Comparison of ENCODE assay signal across 11 mouse cellular contexts in genomic region chr9:64455910-64456309, GRCm38 (mm10).
A peak's percentile ranks its signal among the peaks of the same experiment; 100 is the strongest.
DNase-seq lines count a peak whose midpoint lies in the region; ATAC-seq and TF ChIP-seq lines count a peak whose summit lies in the region.
"Had no signal": no experiment of that assay in that cellular context is flagged by ENCODE, and none has a peak within 500 bp of the region (broad histone marks: within the 10 kb centered on the region; RNA-seq: fewer than 3 reads in every experiment).

No protein-coding gene starts in this region.

- peak overlapping the region; percentile 19; the same call in 1 of the 2 replicates for H3K4me2 ChIP-seq in forebrain, embryonic 12.5 days
- no peak overlapping the region for H3K4me2 ChIP-seq in forebrain, embryonic 16.5 days (ENCODE audit: low read length)
- 0 out of 2 replicates have a peak overlapping the region, but pooled peaks have one; percentile 13 for H3K4me2 ChIP-seq in lung, embryonic 14.5 days
- peak overlapping the region; percentile 47 for H3K4me2 ChIP-seq in limb, embryonic 13.5 days (replicated peaks)

- DNase-seq in lung, embryonic 14.5 days: no peak
- DNase-seq in lung, postnatal 4 days: no peak
- DNase-seq in testis, postnatal 14 days (ENCODE audit: low spot score): no peak
- no peak for DNase-seq in left cerebral cortex, adult 18-20 months (ENCODE audit: low spot score in 2 of 2)
- DNase-seq: cerebellum, postnatal 36 days had no signal

- no peak overlapping the region for H3K4me3 ChIP-seq in forebrain, embryonic 12.5 days (replicated peaks)
- no peak overlapping the region for H3K4me3 ChIP-seq in forebrain, embryonic 16.5 days (replicated peaks; ENCODE audit: low read length)
- no peak overlapping the region for H3K4me3 ChIP-seq in lung, embryonic 14.5 days (ENCODE audit: low read depth, low read length)
- H3K4me3 ChIP-seq in limb, embryonic 13.5 days: no peak overlapping the region

- TF ChIP-seq CTCF in lung, embryonic 14.5 days (IDR thresholded peaks at IDR 0.05; ENCODE audit: low read depth): no peak

- no peaks in the 10 kb centered on the region for H3K36me3 ChIP-seq in forebrain, embryonic 12.5 days (replicated peaks)
- H3K36me3 ChIP-seq in forebrain, embryonic 16.5 days (ENCODE audit: control insufficient read depth, insufficient read depth): no peaks in the 10 kb centered on the region
- no peaks in the 10 kb centered on the region for H3K36me3 ChIP-seq in lung, embryonic 14.5 days (ENCODE audit: insufficient read depth)
- H3K36me3 ChIP-seq in limb, embryonic 13.5 days: no peaks in the 10 kb centered on the region

- peaks cover 13% of the 10 kb centered on the region for H3K4me1 ChIP-seq in forebrain, embryonic 12.5 days
- peaks cover 9% of the 10 kb centered on the region for H3K4me1 ChIP-seq in forebrain, embryonic 16.5 days (replicated peaks; ENCODE audit: control insufficient read depth, insufficient read depth, low read length)
- peaks cover 18% of the 10 kb centered on the region for H3K4me1 ChIP-seq in lung, embryonic 14.5 days (ENCODE audit: insufficient read depth)
- peaks cover 43% of the 10 kb centered on the region for H3K4me1 ChIP-seq in limb, embryonic 13.5 days

- H3K9me3 ChIP-seq in forebrain, embryonic 12.5 days: no peaks in the 10 kb centered on the region
- H3K9me3 ChIP-seq in forebrain, embryonic 16.5 days (ENCODE audit: control insufficient read depth, low read length): no peaks in the 10 kb centered on the region
- no peaks in the 10 kb centered on the region for H3K9me3 ChIP-seq in lung, embryonic 14.5 days (ENCODE audit: low read depth, low read length)
- no peaks in the 10 kb centered on the region for H3K9me3 ChIP-seq in limb, embryonic 13.5 days

- 5% methylated on average over 9 of the region's 9 CpGs for WGBS in forebrain, embryonic 12.5 days
- WGBS in forebrain, embryonic 16.5 days: 6% methylated on average over 9 of the region's 9 CpGs
- WGBS in lung, embryonic 14.5 days: 13% methylated on average over 9 of the region's 9 CpGs
- WGBS in limb, embryonic 13.5 days: 2% methylated on average over 9 of the region's 9 CpGs

- peaks cover 13% of the 10 kb centered on the region for H3K27me3 ChIP-seq in forebrain, embryonic 12.5 days
- no peaks in the 10 kb centered on the region for H3K27me3 ChIP-seq in forebrain, embryonic 16.5 days (replicated peaks; ENCODE audit: control insufficient read depth, insufficient read depth, low read length)
- H3K27me3 ChIP-seq in lung, embryonic 14.5 days (ENCODE audit: insufficient read depth, low read length): no peaks in the 10 kb centered on the region
- H3K27me3 ChIP-seq in limb, embryonic 13.5 days: peaks cover 9% of the 10 kb centered on the region; the same call in 1 of the 2 replicates

- no peak overlapping the region for H3K27ac ChIP-seq in forebrain, embryonic 12.5 days
- H3K27ac ChIP-seq in forebrain, embryonic 16.5 days (ENCODE audit: low read length): no peak overlapping the region
- H3K27ac ChIP-seq in lung, embryonic 14.5 days (ENCODE audit: low read depth): no peak overlapping the region
- H3K27ac ChIP-seq in limb, embryonic 13.5 days: no peak overlapping the region
- H3K27ac ChIP-seq: stomach, postnatal 0 days had no signal

- no peak for ATAC-seq in forebrain, embryonic 12.5 days (ENCODE audit: low FRiP score)
- no peak for ATAC-seq in forebrain, embryonic 16.5 days
- no peak for ATAC-seq in lung, embryonic 14.5 days (ENCODE audit: insufficient read depth)
- no peak for ATAC-seq in limb, embryonic 13.5 days (ENCODE audit: low FRiP score, low read depth)
- ATAC-seq in monocyte, adult 5-6 weeks (replicated peaks; ENCODE audit: insufficient number of reproducible peaks, low FRiP score, low TSS enrichment, poor library complexity, severe bottlenecking): no peak
- ATAC-seq: activated CD4-positive, CD25-positive, alpha-beta regulatory T cell, adult 4 months had no signal

- no peak overlapping the region for H3K9ac ChIP-seq in forebrain, embryonic 12.5 days
- no peak overlapping the region for H3K9ac ChIP-seq in forebrain, embryonic 16.5 days (replicated peaks; ENCODE audit: low read depth, low read length)
- H3K9ac ChIP-seq in lung, embryonic 14.5 days: no peak overlapping the region
- H3K9ac ChIP-seq in limb, embryonic 13.5 days: 0 out of 2 replicates have a peak overlapping the region, but pooled peaks have one; percentile 1
